Mouse (Mus musculus): Measurements from ENCODE around the gene Spsb2.
A peak's percentile ranks its signal among the peaks of the same experiment; 100 is the strongest.
"Not testable (repeated sequence)": the region's sequence is repeated elsewhere in the genome, so short reads cannot be mapped to it uniquely, and the experiment has no call there.

The Spsb2 gene

GRCm38 (mm10) chr6:124820891-124821290, 12.4 kb downstream of the Spsb2 start:
- DNase-seq: no peak

DNA sequence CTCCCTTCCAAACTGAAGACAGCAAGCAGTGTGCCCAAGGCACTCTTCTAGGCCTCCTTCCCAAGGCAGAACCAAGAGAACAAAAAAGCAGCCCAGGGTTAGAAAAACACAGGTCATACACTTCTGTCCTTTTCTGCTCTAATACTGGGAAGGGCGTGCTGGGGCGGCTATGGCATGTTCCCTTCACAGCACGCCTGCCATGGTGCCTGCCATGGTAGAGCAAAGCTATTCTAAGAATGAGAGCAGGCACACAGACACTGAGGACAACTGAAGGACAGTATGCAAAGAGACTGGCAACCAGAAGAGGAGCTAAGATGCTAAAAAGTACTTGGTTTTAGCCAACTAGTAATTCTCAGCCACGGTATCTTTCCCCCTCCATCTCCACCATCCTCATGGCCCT, 13.6 kb downstream of the Spsb2 start:
- no peak for DNase-seq

- DNase-seq: peak; percentile 41
Measured at GRCm38 (mm10) chr6:124828101-124828592, 19.7 kb downstream of the Spsb2 start.

DNA sequence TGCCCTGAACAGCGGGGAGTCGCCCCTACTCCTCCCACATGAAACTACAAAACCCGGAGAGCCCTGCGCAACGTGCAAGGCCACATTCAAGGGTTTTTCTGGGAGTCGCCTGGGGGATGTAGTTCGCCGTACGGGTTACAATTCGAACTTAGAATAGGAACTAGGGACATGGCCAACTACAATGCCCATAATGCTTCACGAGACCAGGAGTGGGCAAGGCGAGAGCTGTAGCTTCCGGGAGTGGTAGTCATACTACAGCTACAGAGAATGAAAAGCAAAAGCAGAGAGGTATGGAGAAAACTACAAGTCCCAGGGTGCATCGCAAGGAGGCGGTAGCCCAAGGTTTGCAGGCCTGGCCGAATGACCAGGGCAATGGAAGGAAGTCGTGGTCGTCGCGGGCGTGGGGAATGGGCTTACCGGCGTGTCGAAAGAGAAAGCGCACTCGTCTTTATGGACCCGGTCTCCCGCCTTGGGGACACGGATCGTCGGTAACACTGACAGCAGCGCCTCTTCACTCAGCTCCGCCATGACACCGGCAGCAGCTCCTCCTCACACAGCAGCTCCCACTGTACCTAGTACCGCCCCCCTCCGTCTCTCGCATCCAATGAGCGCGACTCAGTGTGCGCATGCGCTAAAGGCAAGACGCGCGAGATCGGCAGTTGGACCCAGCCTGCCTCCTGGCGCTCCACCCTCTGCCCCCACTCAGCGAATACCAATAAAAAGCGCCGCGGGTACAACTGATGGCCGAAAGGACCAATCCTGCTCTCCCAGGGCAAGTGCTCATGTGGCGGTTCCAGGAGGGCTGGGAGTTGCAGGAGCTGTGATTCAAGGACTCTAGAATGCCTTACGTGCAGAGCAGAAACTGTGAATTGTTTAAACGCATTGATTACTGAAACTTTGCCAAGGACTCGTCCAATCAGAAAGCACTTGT, 20.7 kb downstream of the Spsb2 start, which contains the start of the genes Usp5 and Cdca3:
Usp5 (minus strand) TSS at position 617 of the 931 bp plus-strand sequence.
Cdca3 (plus strand) TSS at position 680 of the 931 bp plus-strand sequence.
- DNase-seq: peak; percentile 98

DNA sequence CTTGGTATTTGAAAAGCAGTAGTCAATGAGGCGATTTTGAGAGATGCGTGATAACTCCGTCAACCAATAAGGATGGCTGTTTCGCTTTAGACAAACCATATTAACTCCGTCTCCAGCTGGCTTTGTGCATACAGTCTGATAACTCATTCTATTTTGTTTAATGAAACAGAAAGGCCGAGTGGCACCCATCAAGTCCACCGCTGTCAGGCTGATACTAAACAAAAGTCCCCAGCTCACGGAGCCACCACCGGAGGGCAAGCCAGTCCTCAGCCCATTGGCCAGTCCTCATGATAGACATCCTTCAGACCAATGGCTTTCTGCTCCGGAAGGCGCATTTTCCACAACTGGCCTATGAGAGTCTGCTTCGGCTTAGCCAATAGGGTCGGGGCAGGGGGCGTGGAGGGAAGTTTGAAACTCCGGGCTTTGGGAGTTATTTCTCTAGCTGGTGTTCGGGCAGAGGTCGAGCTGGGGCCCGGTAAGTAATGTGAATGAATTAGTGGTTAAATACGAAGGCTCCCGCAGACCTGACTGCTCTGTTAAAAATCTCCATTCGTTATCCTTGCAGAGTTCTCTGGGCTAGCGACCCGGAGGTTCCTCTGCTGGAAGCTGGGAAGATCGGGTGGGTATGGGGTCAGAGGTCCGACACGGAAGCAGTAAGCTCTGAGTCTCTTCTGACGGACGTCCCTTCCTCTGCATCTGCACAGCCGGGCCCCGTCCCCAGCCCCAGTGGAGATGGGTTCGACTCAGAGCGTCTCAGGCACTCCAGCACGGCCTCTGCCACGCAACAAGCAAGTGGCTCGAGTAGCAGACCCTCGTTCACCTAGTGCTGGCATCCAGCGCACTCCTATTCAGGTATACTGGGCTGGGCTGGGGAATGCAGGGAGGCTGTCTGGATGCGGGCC, 21.6 kb downstream of the Spsb2 start:
- DNase-seq: peak; percentile 91

- DNase-seq: not testable (repeated sequence)
Measured at GRCm38 (mm10) chr6:124831199-124831598, 22.7 kb downstream of the Spsb2 start.

GRCm38 (mm10) chr6:124831649-124832048, 23.2 kb downstream of the Spsb2 start:
- no peak for DNase-seq

- no peak for DNase-seq
Measured at GRCm38 (mm10) chr6:124834512-124835081, 26.1 kb downstream of the Spsb2 start.

DNA sequence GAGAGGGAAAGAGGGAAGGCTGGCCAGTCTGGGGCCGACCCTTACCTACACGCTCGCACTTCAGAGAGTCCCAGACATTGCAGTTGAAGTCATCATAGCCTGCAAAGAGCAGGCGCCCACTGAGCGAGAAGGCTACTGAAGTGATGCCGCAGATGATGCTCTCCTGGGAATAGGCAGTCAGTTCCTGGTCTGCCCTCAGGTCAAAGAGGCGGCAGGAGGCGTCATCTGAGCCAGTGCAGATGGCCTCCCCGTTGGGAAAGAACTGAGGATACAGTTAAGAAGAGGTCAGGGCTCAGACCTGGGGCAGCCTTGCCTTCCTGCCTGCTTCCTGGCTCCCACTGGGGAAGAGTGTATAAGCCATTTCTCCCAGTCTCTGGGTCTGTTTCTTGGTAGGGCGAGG, 27.1 kb downstream of the Spsb2 start:
- no peak for DNase-seq

- DNase-seq: no peak
Measured at GRCm38 (mm10) chr6:124836411-124836810, 27.9 kb downstream of the Spsb2 start.

DNA sequence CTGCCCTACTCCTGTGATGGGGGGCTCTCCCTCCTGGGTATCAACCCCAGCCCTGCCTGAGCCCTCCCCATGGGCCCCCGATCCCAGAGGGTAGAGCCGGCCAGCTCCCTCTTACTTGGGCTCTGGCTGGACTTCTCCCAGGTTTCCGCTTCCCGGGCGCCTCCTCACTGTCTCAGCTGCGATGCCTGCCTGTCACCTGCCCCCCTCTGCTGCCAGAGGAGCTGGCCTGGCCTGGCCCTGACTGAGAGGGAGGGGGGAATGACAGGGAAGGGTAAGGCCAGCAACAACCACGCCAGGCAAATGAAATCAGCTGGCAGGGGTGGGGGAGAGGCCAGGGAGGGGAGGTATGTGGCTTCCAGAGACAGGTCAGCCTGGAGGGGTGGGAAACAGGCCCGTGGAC, 31.3 kb downstream of the Spsb2 start:
- DNase-seq: no peak

GRCm38 (mm10) chr6:124840241-124841167, 32.0 kb downstream of the Spsb2 start, which contains the start of gene Gnb3:
Gene Gnb3 (minus strand): TSS chr6:124840275.
- DNase-seq: no peak

GRCm38 (mm10) chr6:124847305-124847704, 38.8 kb downstream of the Spsb2 start:
- DNase-seq: peak; percentile 96

DNA sequence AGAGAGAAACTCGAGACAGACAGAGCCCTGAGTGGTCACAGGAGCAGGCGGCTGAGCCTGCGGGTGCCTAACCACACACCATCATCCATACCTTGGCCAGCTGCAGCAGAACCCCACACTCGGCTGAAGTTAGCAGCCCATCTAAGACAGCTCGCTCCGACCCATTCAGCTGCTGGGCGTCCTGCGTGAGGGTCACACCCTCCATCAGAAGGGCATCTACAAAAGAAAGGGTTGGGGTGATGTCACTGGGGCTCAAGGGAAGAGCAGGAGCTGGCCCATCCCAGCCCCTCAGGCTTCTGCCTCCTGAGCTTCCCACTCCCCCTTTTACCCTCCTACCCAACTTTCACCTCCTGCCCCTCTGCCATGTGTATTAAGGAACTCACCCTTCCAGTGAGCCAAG, 42.1 kb downstream of the Spsb2 start:
- DNase-seq: no peak

- no peak for DNase-seq
Measured at GRCm38 (mm10) chr6:124854647-124855046, 46.2 kb downstream of the Spsb2 start.

DNA sequence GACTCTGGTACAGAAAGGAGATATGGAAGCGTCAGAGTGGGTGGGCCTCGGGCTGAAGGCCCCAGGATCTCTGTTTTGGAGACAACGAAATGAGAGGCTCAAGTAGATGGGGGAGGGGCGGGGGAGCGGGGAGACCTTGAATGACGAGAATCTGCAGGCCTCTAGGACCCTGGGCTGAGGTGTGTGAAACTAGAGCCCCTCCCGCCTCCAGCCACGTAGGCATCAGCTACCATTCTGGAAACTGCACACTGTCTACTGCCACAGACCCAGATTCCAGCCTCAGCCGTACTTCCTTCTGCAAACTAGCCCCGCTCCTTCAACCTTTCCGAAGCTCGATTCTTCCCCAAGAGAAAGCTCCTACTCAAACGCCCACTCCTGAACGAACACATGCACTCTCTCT, 47.9 kb downstream of the Spsb2 start:
- no peak for DNase-seq

DNA sequence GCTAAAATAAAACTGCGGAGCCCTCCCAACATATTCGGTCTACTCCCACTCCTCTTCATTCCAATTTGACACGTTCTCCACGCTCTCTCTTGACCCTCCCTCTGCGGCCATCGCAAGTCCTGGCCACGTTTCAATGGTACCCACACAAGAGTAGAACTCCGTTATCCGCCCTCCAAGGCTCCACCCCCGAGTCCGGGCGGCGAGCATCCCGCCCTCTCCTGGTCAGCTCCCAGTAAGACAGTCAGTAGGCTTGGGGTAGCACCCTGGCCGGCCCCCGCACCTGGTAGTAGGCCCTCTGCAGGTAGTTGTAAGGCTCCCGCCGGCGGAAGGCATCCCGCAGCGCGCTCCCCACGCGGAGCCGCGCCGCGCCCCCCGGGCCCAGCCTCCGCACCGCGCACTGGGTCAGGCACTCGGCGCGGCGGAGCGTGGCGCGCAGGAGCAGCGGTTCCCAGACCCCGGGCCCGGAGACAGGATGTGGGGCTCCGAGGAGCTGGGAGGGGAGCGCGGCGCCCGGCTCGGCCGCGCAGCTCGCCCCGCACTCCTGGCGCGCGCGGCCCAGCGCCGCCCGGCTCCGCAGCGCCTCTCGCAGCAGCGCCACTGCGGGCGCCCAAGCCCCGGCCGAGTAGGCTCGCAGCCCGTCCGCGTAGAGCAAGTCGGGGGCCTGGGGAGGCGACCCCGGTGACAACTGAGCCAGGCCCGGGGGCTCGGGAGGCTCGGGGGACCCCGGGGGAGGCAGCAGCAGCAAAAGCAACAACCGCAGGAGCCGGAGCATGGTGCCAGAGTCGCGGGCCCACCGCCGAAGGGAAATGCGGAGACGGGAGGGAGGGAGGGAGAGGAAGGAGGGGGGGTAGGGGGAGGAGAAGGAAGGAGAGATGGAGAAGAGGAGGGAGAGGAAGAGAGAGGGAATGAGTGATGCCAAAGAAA, 48.7 kb downstream of the Spsb2 start, which contains the start of gene P3h3:
P3h3 (minus strand) TSS at position 837 of the 924 bp plus-strand sequence.
- peak; percentile 85 for DNase-seq

GRCm38 (mm10) chr6:124857840-124858530, 49.5 kb downstream of the Spsb2 start:
- DNase-seq: no peak

DNA sequence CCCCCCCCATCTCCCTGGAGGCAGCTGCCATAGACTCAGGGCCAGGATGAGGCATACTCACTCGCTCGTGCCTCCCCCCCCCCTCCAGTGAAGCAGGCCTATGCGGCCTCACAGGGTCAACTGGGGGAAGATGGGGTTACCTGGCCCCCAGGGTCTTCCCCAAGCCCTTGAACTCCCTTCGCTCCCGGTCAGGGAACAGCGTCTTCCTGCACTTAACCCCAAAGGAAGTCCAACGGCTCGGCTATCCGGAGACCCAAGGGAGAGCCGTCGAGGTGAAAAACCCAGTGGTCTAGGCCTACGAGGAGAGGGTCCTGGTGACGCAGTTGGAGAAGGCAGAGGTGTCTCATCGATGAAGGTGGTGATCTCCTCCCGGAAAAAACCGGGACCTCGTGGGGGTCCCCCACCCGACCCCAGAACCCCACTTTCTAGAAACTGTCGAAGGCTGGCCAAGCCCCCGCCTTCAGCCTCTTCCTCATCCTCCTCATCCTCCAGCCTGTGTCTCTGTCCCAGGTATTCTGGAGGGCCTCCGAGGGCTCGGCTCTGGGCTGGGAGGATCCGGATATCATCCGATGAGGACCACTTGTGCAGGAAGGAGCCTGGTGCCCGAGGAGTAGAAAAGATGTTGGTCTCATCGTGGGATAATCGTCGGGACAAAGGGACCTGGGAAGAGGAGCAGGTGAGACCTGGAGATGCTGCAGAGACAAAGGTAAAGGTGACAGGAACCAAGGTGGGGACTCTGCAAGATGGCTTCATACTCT, 50.3 kb downstream of the Spsb2 start:
- DNase-seq: no peak
